Mouse (Mus musculus) erythroblast, embryonic 14.5 days (primary cell): ENCODE results near the gene Mta2. TPM values are rescaled to one million over a fixed set of nuclear protein-coding genes. Genes with fewer than 3 reads are reported as not detected.

Experiments used
- H3K27me3 ChIP-seq: 2 replicates; pipeline ENCODE4 v1.6.1; 2012; ENCODE audit warnings: inconsistent platforms; ENCODE audit not compliant: control insufficient read depth
- H3K36me3 ChIP-seq: 2 replicates; pipeline ENCODE4 v1.6.1; 2012; ENCODE audit warnings: mild to moderate bottlenecking, inconsistent platforms; ENCODE audit not compliant: control insufficient read depth
- H3K4me1 ChIP-seq: 2 replicates; pipeline ENCODE4 v1.6.1; 2012; ENCODE audit warnings: inconsistent platforms; ENCODE audit not compliant: control insufficient read depth
- H3K4me3 ChIP-seq: replicated peaks from 2 replicates; pipeline ENCODE3; 2012; ENCODE audit warnings: moderate library complexity, mild to moderate bottlenecking, inconsistent platforms
- H3K9me3 ChIP-seq: 2 replicates; pipeline ENCODE4 v1.6.1; 2012; ENCODE audit warnings: low read length, inconsistent platforms, mixed read lengths; ENCODE audit not compliant: control insufficient read depth
- GATA1 ChIP-seq: IDR thresholded peaks from 2 replicates; pipeline ENCODE4 v1.6.1; 2012; ENCODE audit warnings: low read length, inconsistent platforms, mixed read lengths
- TAL1 ChIP-seq: IDR thresholded peaks from 3 replicates; pipeline ENCODE4 v1.6.1; 2012; ENCODE audit warnings: low read length, inconsistent platforms, mixed read lengths
- polyA plus RNA-seq: library from polyadenylated mRNA; stranded (reverse); fragments of >175 nt; gene quantifications from 2 replicates; pipeline ENCODE4 v1.2.3, GENCODE M21; 2012

The Mta2 gene
- polyA plus RNA-seq, 1 experiment: 2.2 TPM

GRCm38 (mm10) chr19:8994813-8995607 is 53.3 kb downstream of the Mta2 start:
- no peak for TF ChIP-seq TAL1
- no peak for TF ChIP-seq GATA1
- H3K36me3 ChIP-seq: no peaks in the 10 kb centered on the region
- peaks cover 20% of the 10 kb centered on the region for H3K27me3 ChIP-seq
- no peak overlapping the region for H3K4me3 ChIP-seq
- no peaks in the 10 kb centered on the region for H3K9me3 ChIP-seq
- peaks cover 34% of the 10 kb centered on the region for H3K4me1 ChIP-seq

GRCm38 (mm10) chr19:8996601-8997000 is 54.9 kb downstream of the Mta2 start:
- Histone ChIP-seq H3K36me3 (no peaks in the 10 kb centered on the region), H3K9me3 (no peaks in the 10 kb centered on the region), H3K27me3 (peaks cover 4% of the 10 kb centered on the region), H3K4me1 (peaks cover 29% of the 10 kb centered on the region), H3K4me3 (no peak overlapping the region)
- TF ChIP-seq TAL1: no peak
- no peak for TF ChIP-seq GATA1

GRCm38 (mm10) chr19:8997546-8997945 is 55.9 kb downstream of the Mta2 start:
- Histone ChIP-seq H3K36me3 (no peaks in the 10 kb centered on the region), H3K4me3 (no peak overlapping the region), H3K4me1 (peaks cover 29% of the 10 kb centered on the region), H3K27me3 (no peaks in the 10 kb centered on the region; the same call in 1 of the 2 replicates), H3K9me3 (no peaks in the 10 kb centered on the region)
- no peak for TF ChIP-seq TAL1
- TF ChIP-seq GATA1: no peak

- H3K36me3 ChIP-seq: no peaks in the 10 kb centered on the region
- H3K9me3 ChIP-seq: no peaks in the 10 kb centered on the region
- no peaks in the 10 kb centered on the region for H3K27me3 ChIP-seq
- peaks cover 23% of the 10 kb centered on the region for H3K4me1 ChIP-seq
- H3K4me3 ChIP-seq: no peak overlapping the region
- TF ChIP-seq GATA1 (no peak), TAL1 (no peak)
Observed at GRCm38 (mm10) chr19:8998546-8998945, 56.9 kb downstream of the Mta2 start.

- no peaks in the 10 kb centered on the region for H3K36me3 ChIP-seq
- H3K27me3 ChIP-seq: no peaks in the 10 kb centered on the region
- H3K9me3 ChIP-seq: no peaks in the 10 kb centered on the region
- no peak overlapping the region for H3K4me3 ChIP-seq
- TF ChIP-seq GATA1 (no peak), TAL1 (no peak)
- peaks cover 23% of the 10 kb centered on the region for H3K4me1 ChIP-seq
Observed at GRCm38 (mm10) chr19:8999223-8999622, 57.5 kb downstream of the Mta2 start.

Other genes starting within 250 kb of the Mta2 start
- 33.5 and 37.4 TPM in 2 replicates for gene Slc3a2, start 218.5 kb upstream of the Mta2 start, polyA plus RNA-seq
- 1.7 and 2.5 TPM in 2 replicates for gene Wdr74, start 206.0 kb upstream of the Mta2 start, polyA plus RNA-seq
- gene 1700092M07Rik, start 201.2 kb upstream of the Mta2 start, polyA plus RNA-seq: not detected in 2 replicates
- gene Stx5a, start 200.5 kb upstream of the Mta2 start, polyA plus RNA-seq: 3.3 and 3.6 TPM in 2 replicates
- 2.9 and 3.0 TPM in 2 replicates for gene Nxf1, start 184.8 kb upstream of the Mta2 start, polyA plus RNA-seq
- 4.9 and 5.0 TPM in 2 replicates for gene Tmem223, start 170.9 kb upstream of the Mta2 start, polyA plus RNA-seq
- 10.3 and 14.4 TPM in 2 replicates for gene Tmem179b, start 167.4 kb upstream of the Mta2 start, polyA plus RNA-seq
- gene Taf6l, start 155.5 kb upstream of the Mta2 start, polyA plus RNA-seq: 4.1 and 4.7 TPM in 2 replicates
- gene Polr2g, start 143.3 kb upstream of the Mta2 start, polyA plus RNA-seq: 0.36 and 0.84 TPM in 2 replicates
- gene Zbtb3, start 139.3 kb upstream of the Mta2 start, polyA plus RNA-seq: 0.06 and 0.07 TPM in 2 replicates
- 0.24 TPM in 2 replicates for gene Ttc9c, start 122.5 kb upstream of the Mta2 start, polyA plus RNA-seq
- gene Hnrnpul2, start 121.9 kb upstream of the Mta2 start, polyA plus RNA-seq: 8.6 and 10.2 TPM in 2 replicates
- gene AC129217.1, start 112.1 kb upstream of the Mta2 start, polyA plus RNA-seq: 0.10 TPM in 1 of 2 replicates, not detected in the other
- gene Bscl2, start 104.4 kb upstream of the Mta2 start, polyA plus RNA-seq: 4.6 and 6.4 TPM in 2 replicates
- not detected in 2 replicates for gene Gng3, start 102.7 kb upstream of the Mta2 start, polyA plus RNA-seq
- gene Lrrn4cl, start 91.1 kb upstream of the Mta2 start, polyA plus RNA-seq: not detected in 2 replicates
- 19.4 and 19.7 TPM in 2 replicates for gene Ubxn1, start 70.4 kb upstream of the Mta2 start, polyA plus RNA-seq
- gene Uqcc3, start 61.0 kb upstream of the Mta2 start, polyA plus RNA-seq: 3.7 and 3.8 TPM in 2 replicates
- gene Lbhd1, start 58.1 kb upstream of the Mta2 start, polyA plus RNA-seq: 0.01 and 0.03 TPM in 2 replicates
- gene Gm49403, start 57.9 kb upstream of the Mta2 start, polyA plus RNA-seq: not detected in 2 replicates
- 6.6 and 7.7 TPM in 2 replicates for gene 1810009A15Rik, start 53.0 kb upstream of the Mta2 start, polyA plus RNA-seq
- not detected in 2 replicates for gene Gm49416, start 52.9 kb upstream of the Mta2 start, polyA plus RNA-seq
- 3.1 and 3.7 TPM in 2 replicates for gene Ints5, start 48.9 kb upstream of the Mta2 start, polyA plus RNA-seq
- gene Ganab, start 43.8 kb upstream of the Mta2 start, polyA plus RNA-seq: 1.9 and 2.5 TPM in 2 replicates
- gene B3gat3, start 21.5 kb upstream of the Mta2 start, polyA plus RNA-seq: 15.8 and 16.4 TPM in 2 replicates
- 0.42 and 0.57 TPM in 2 replicates for gene Rom1, start 12.5 kb upstream of the Mta2 start, polyA plus RNA-seq
- 1.3 and 1.4 TPM in 2 replicates for gene Eml3, start 12.3 kb upstream of the Mta2 start, polyA plus RNA-seq
- 1.6 TPM in 2 replicates for gene Tut1, start 12.0 kb downstream of the Mta2 start, polyA plus RNA-seq
- 5.4 and 8.2 TPM in 2 replicates for gene Eef1g, start 25.2 kb downstream of the Mta2 start, polyA plus RNA-seq
- 0.01 and 0.05 TPM in 2 replicates for gene Ahnak, start 47.4 kb downstream of the Mta2 start, polyA plus RNA-seq
- gene Scgb1a1, start 146.1 kb downstream of the Mta2 start, polyA plus RNA-seq: not detected in 2 replicates
- 2.1 and 3.6 TPM in 2 replicates for gene Asrgl1, start 193.8 kb downstream of the Mta2 start, polyA plus RNA-seq